Mouse (Mus musculus): Measurements from ENCODE around the gene Fbxl20.
A peak's percentile ranks its signal among the peaks of the same experiment; 100 is the strongest.

Gene Fbxl20

GRCm38 (mm10) chr11:98086574-98086973 is 63.6 kb downstream of the Fbxl20 start:
- no peak for DNase-seq

DNA sequence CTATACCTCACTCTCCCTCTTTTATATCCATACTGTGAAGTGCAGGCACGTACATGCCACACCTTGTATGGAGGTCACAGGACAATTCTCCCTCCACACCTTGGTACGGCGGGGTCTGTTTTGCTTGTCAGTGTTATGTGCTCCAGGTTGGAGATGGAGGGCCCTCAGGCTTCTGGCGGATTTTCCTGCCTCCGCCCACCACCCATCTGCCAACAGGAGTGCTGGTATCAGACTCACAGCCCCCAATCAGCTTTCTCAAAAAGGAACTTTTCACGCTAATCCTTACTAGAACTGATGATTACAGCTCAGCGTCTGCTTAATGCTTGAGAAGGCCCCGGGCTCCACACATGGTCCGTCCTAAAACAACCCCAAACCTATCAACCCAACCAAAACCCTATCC is 64.1 kb downstream of the Fbxl20 start:
- DNase-seq, result no peak

- DNase-seq, result no peak
Measured at GRCm38 (mm10) chr11:98082745-98083144, 67.5 kb downstream of the Fbxl20 start.

GRCm38 (mm10) chr11:98080450-98080849 is 69.8 kb downstream of the Fbxl20 start:
- no peak for DNase-seq

GRCm38 (mm10) chr11:98077086-98077485 is 73.1 kb downstream of the Fbxl20 start:
- DNase-seq, result no peak

- peak; percentile 85 for DNase-seq
Measured at GRCm38 (mm10) chr11:98075195-98075808, 74.9 kb downstream of the Fbxl20 start.

DNA sequence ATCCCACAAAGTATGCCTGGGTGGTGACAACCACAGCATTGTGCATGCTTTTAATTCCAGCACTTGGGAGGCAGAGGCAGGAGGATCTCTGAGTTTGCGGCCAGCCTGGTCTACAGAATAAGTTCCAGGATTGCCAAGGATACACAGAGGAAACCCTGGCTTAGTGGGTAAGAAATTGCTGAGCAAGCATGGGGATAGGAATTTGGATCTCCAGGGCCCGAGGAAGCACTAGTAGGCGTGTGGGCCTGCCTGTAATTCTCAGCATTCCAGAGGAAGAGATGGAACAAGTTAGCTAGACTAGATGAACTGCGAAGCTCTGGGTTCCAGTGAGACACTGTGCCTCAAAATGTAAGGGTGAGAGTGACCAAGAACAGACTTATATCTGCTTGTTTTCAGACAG is 76.8 kb downstream of the Fbxl20 start:
- DNase-seq, result no peak

DNA sequence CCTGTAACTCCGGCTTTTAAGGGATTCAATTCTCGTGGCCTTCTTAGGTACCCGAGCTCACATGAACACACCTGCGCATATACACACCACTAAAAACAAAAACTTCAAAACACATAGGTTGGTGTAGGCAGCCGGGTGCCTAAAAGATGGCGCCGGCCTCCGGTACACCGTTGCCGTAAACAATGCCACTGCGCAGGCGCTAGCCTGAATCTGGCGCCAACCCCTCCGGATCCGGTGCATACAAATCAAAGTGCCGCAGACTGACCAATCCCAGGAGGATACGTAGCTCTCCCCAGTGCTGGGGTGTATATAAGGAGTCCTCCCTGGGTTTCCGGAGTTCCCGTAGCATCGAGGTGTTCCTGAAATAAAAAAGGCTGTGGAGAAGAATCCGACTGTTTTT is 82.9 kb downstream of the Fbxl20 start:
- DNase-seq, result no peak

GRCm38 (mm10) chr11:98066201-98066600 is 84.0 kb downstream of the Fbxl20 start:
- DNase-seq, result no peak

GRCm38 (mm10) chr11:98061904-98062562 is 88.2 kb downstream of the Fbxl20 start:
- DNase-seq, result no peak

DNA sequence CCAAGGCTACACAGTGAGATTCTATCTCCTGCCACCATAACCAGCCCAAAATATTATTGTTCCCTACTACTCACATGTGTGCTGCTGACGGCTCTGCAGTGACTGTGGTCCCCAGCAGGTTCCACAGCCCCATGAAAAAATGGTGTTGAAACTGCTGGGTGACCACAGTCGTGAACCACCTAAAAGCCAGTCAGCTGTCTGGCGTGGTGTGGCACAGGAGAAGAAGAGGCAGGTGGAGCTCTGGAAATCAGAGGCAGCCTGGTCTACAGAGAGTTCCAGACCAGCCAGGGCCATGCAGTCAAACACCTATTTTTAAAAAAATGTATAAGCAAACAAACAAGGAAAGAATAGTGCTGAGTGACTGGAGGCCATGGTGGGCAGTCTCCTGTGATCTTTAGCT is 88.8 kb downstream of the Fbxl20 start:
- no peak for DNase-seq

GRCm38 (mm10) chr11:98060104-98060692 is 90.0 kb downstream of the Fbxl20 start:
- no peak for DNase-seq

GRCm38 (mm10) chr11:98059662-98060061 is 90.5 kb downstream of the Fbxl20 start:
- peak; percentile 57 for DNase-seq

GRCm38 (mm10) chr11:98057998-98058397 is 92.2 kb downstream of the Fbxl20 start:
- DNase-seq, result peak; percentile 57

DNA sequence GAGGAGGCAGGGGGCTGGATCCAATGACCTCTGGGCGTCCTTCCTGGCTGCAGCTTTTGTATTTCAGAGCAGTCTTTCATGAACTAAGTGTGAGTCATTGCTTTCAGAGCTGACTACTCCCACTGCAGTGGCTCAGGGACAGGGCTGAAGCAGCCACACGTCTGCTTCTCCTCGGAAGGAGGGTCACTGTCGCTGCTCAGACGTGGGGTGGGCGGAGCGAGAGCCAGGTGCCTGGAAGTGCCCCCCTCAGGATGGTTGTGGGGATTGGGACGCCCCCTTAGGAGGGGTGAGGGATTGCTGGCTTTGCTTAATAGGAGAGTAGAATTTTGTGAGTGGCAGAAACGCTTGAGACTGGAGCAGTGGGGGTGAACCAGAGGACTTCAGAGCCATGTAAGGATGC is 92.7 kb downstream of the Fbxl20 start:
- no peak for DNase-seq

DNA sequence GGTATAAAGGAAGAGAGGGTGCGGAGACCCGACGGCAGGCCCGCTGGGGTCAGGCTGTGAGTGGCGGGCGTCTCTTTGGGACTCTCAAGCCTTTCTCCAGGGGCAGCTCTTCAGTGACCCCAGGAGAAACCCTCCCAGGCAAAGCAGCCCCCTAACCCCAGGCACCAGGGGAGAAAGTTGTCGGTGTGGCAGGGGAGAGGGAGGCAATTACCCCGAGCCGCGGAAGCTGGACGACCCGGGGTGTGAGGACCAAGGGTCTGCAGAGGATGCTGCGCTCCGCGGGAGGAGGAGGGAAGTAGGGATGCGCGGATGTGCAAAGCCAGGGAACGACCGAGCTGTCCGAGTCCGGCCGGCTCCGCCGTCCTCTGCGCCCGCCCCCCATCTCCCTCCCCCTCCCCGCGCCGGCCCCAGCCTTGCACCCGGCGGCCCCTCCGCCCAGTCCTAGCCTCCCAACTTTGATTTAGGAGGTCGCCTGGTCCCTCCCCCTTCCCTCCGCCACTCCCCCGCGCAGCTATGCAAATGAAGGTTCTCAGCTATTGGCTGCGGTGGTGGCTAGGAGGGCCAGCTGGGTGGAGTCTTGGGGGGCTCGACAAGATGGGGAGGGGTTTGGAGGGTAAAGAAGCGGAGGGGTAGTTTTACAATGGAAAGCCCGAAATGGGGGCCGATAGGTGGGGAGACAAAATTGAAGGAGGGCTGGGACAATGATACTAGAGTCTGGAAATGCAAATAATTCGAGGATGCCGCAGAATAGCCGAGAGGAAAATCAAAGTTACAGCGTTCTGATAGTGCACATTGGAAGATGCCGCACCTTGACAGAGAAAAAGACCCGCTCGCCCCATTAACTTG is 97.0 kb downstream of the Fbxl20 start, which contains the start of gene Stac2:
Stac2 (minus strand) TSS at position 474 of the 846 bp plus-strand sequence.
- DNase-seq, result peak; percentile 84

GRCm38 (mm10) chr11:98052129-98052988 is 97.8 kb downstream of the Fbxl20 start:
- DNase-seq, result peak; percentile 55

- peak; percentile 41 for DNase-seq
Measured at GRCm38 (mm10) chr11:98051611-98052128, 98.5 kb downstream of the Fbxl20 start.

DNA sequence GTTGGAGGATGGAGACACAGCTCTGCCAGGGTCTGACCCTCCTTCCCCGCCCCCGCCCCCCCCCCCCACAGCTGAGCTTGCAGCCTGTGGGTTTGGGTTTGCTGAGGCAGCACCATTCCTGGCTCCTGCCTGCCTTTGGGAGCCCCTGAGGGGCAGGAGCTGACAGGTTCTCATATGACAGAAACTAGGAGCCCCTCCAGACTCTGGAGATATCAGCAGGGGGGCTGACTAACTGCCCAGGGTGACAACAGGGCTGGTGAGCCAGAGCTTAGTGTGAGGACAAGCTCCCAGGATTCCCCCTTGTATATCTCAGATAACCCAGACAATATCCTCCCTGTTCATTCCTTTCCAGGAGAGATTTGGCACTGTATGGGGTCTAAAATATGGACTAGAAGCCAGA is 99.3 kb downstream of the Fbxl20 start:
- peak; percentile 52 for DNase-seq

GRCm38 (mm10) chr11:98050520-98050815 is 99.7 kb downstream of the Fbxl20 start:
- peak; percentile 50 for DNase-seq

GRCm38 (mm10) chr11:98049672-98050519 is 100.3 kb downstream of the Fbxl20 start:
- DNase-seq, result peak; percentile 34

Measured in cerebellum, adult 11-12 months (tissue).